Mouse (Mus musculus) kidney, embryonic 14.5 days (tissue): ENCODE measurements around the gene Osbp2. TPM values are rescaled to one million over a fixed set of nuclear protein-coding genes. Genes with fewer than 3 reads are reported as not detected.
A peak's percentile ranks its signal among the peaks of the same experiment; 100 is the strongest.
"Not testable (repeated sequence)": the region's sequence is repeated elsewhere in the genome, so short reads cannot be mapped to it uniquely, and the experiment has no call there.

ENCODE experiments used
- ATAC-seq: fragments of 200-750 bp; cut with Nextera tagmentation; 2 replicates; pipeline ENCODE4 v1.8.0; 2017; ENCODE audit warnings: moderate number of reproducible peaks, mild to moderate bottlenecking, moderate TSS enrichment, moderate library complexity; ENCODE audit not compliant: low FRiP score, low TSS enrichment
- H3K27ac ChIP-seq: fragments of 300-500 bp; sonication (generic); 2 replicates; pipeline ENCODE4 v1.5.1; 2014; ENCODE audit warnings: low read depth, mild to moderate bottlenecking, low read length, moderate library complexity, mixed read lengths
- H3K27me3 ChIP-seq: fragments of 300-500 bp; sonication (generic); 2 replicates; pipeline ENCODE4 v1.6.1; 2014; ENCODE audit warnings: mild to moderate bottlenecking, low read length; ENCODE audit not compliant: control insufficient read depth, insufficient read depth
- H3K36me3 ChIP-seq: fragments of 300-500 bp; sonication (generic); 2 replicates; pipeline ENCODE4 v1.6.1; 2014; ENCODE audit warnings: low read length, mixed read lengths; ENCODE audit not compliant: control insufficient read depth, insufficient read depth
- H3K4me1 ChIP-seq: fragments of 300-500 bp; sonication (generic); 2 replicates; pipeline ENCODE4 v1.6.1; 2014; ENCODE audit warnings: low read length, mixed read lengths; ENCODE audit not compliant: control insufficient read depth, insufficient read depth
- H3K4me2 ChIP-seq: fragments of 300-500 bp; sonication (generic); replicated peaks from 2 replicates; pipeline ENCODE4 v1.6.1; 2014; ENCODE audit warnings: low read depth, mild to moderate bottlenecking, low read length
- H3K4me3 ChIP-seq: fragments of 300-500 bp; sonication (generic); 2 replicates; pipeline ENCODE4 v1.5.1; 2014; ENCODE audit warnings: mild to moderate bottlenecking, low read length
- H3K9ac ChIP-seq: fragments of 300-500 bp; sonication (generic); 2 replicates; pipeline ENCODE4 v1.6.1; 2014; ENCODE audit warnings: low read depth, mild to moderate bottlenecking, low read length, moderate library complexity
- H3K9me3 ChIP-seq: fragments of 300-500 bp; sonication (generic); 2 replicates; pipeline ENCODE4 v1.6.1; 2016; ENCODE audit warnings: low read length; ENCODE audit not compliant: control insufficient read depth
- whole genome bisulfite sequencing: fragments of 180-500 bp; shearing (Covaris S2); extraction: QIAGEN DNeasy Blood & Tissue Kit; methylation state at CpG from one replicate; pipeline ENCODE4 v1.1.7; 2014; 5-methylcytosine and 5-hydroxymethylcytosine counted together
- polyA plus RNA-seq: library from polyadenylated mRNA; unstranded; fragments of >200 nt; fragmentation: Nextera tagmentation; extraction: Ambion mirVana; gene quantifications from 2 replicates; pipeline ENCODE4 v1.2.1, GENCODE M21; 2014

Gene Osbp2
- polyA plus RNA-seq = 0.46 and 0.81 TPM in 2 replicates

DNA sequence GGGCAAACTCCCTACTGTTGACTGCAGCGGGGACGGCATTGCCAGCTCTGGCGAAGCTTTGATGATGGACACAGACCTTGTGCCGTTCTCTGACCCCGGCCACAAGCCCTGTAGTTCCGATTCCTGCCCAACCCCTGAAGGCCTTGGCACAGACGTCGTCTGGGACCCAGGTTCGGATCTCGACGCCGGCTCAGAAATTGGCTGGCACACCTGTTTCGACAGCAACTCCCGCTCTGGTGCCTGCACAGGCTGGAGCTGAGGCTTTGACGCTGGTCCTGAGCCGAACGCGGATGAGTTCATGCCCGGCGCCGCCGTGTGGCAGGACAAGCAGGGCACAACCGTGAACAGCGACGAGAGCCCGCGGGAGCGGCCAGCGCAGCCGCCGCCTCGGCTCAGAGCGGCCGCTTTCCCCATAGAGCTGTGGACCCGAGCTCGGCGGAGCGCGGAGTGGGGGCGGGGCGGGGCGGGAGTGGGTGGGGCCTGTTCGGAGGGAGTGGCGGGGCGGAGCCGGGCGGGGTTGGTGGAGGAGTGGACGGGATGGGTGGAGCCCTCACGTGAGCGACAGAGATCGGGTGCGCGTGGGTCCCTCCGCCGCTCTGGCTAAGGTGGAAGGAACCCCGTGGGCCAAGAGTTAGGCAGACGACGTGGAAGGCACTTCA lies at the start of gene Osbp2:
Osbp2 (minus strand) TSS at position 450 of the 659 bp plus-strand sequence.
- Histone ChIP-seq H3K9me3 (no peaks in the 10 kb centered on the region), H3K27me3 (peaks cover 5% of the 10 kb centered on the region; the same call in 1 of the 2 replicates), H3K36me3 (no peaks in the 10 kb centered on the region), H3K4me1 (peaks cover 8% of the 10 kb centered on the region; the same call in 1 of the 2 replicates), H3K4me3 (peak within 1 kb of the TSS; percentile 46), H3K9ac (peak within 1 kb of the TSS; percentile 47), H3K27ac (no peak within 1 kb of the TSS), H3K4me2 (peak within 1 kb of the TSS; percentile 81)
- peak; percentile 97 for ATAC-seq
- WGBS = 5% methylated on average over 49 of the region's 58 CpGs

DNA sequence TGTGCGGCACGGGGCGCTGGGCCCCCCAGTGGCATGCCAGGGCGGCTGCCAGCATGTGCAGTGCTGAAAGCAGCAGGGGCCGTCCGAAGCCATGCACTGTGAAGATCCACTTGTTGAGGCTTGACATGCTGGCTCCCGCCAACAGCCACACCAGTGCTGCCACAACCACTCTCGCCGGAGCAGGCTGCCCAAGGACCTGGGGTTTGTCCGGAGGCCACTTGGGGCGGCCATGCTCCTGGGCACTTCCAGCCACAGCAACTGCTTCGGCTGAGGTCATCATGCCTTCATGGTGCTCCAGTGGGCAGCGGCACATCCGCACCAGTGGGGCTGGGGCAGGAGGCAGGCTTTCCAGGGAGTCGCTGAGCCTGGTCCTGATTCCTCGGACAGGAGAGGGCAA lies 49.2 kb upstream of the Osbp2 start:
- Histone ChIP-seq H3K4me2 (peak overlapping the region; percentile 96), H3K27me3 (peaks cover 5% of the 10 kb centered on the region), H3K4me3 (peak overlapping the region; percentile 59), H3K4me1 (peaks cover 18% of the 10 kb centered on the region), H3K9ac (peak overlapping the region; percentile 58), H3K27ac (no peak overlapping the region), H3K36me3 (no peaks in the 10 kb centered on the region), H3K9me3 (no peaks in the 10 kb centered on the region)
- ATAC-seq = no peak; the same call in 1 of the 2 replicates
- WGBS = 5% methylated on average over 16 of the region's 16 CpGs

DNA sequence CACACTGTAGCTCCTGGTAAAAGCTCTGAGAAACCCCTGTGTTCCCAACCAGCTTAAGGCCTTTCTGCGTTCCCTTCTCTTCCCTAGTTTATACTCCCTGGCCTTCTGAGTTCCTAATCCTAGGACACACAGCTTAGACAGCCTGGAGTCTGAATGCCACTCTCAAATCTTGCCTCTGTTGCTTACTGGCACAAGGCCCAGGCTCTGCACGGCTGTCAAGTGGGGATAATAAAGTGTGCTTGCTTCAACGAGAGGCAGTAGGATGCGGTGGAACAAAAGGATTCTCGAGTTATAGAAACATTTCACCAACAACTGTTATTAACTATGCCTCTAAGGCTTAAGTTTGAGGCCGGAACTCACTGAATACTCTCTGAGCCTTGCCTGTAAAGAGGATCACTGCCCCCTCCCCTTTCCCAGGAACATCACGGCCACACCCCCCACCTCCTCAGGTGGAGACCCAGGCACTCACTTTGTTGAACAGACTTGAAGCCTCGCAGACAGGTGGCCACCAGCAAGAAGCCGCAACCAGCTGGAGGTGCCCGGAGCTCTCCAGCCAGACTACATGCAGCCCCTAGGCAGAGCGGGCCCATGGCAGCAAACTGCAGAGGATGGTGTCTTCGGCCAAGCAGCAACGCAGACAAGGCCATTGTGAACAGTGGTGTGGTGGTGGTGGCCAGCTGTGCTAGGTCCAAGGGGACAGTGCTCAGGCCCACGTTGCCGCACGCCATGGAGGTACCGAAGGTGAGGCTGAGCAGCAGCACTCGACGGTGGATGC lies 48.6 kb upstream of the Osbp2 start:
- ATAC-seq = no peak; the same call in 1 of the 2 replicates
- H3K27me3 ChIP-seq = peaks cover 5% of the 10 kb centered on the region
- no peak overlapping the region for H3K27ac ChIP-seq

DNA sequence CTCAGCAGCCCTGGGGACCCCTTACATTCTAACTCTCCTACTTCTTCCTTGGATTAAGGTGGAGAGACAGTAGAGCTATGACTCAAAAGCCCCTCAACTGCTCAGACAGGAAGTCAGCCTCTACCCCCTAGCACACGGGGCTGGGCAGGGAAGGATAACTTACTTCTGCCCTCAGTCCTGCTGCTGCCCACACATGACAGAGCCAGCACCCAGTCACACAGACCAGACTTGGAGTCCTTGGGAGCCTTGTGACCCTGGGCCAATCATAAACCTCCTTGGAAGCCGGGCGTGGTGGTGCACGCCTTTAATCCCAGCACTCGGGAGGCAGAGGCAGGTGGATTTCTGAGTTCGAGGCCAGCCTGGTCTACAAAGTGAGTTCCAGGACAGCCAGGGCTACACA lies 47.7 kb upstream of the Osbp2 start:
- H3K9ac ChIP-seq, H3K27me3 ChIP-seq, H3K4me3 ChIP-seq, H3K27ac ChIP-seq, ATAC-seq, H3K4me2 ChIP-seq, H3K36me3 ChIP-seq, H3K9me3 ChIP-seq: not testable (repeated sequence)
- 88% methylated on average over 5 of the region's 6 CpGs for WGBS
- peaks cover 18% of the 10 kb centered on the region for H3K4me1 ChIP-seq

More for the DNA sequence above, 48.6 kb upstream of the Osbp2 start:
- peak overlapping the region; percentile 58 for H3K9ac ChIP-seq
- WGBS = 21% methylated on average over 19 of the region's 19 CpGs
- H3K36me3 ChIP-seq = no peaks in the 10 kb centered on the region
- peak overlapping the region; percentile 59 for H3K4me3 ChIP-seq
- H3K4me1 ChIP-seq = peaks cover 18% of the 10 kb centered on the region
- H3K9me3 ChIP-seq = no peaks in the 10 kb centered on the region
- H3K4me2 ChIP-seq = peak overlapping the region; percentile 96

DNA sequence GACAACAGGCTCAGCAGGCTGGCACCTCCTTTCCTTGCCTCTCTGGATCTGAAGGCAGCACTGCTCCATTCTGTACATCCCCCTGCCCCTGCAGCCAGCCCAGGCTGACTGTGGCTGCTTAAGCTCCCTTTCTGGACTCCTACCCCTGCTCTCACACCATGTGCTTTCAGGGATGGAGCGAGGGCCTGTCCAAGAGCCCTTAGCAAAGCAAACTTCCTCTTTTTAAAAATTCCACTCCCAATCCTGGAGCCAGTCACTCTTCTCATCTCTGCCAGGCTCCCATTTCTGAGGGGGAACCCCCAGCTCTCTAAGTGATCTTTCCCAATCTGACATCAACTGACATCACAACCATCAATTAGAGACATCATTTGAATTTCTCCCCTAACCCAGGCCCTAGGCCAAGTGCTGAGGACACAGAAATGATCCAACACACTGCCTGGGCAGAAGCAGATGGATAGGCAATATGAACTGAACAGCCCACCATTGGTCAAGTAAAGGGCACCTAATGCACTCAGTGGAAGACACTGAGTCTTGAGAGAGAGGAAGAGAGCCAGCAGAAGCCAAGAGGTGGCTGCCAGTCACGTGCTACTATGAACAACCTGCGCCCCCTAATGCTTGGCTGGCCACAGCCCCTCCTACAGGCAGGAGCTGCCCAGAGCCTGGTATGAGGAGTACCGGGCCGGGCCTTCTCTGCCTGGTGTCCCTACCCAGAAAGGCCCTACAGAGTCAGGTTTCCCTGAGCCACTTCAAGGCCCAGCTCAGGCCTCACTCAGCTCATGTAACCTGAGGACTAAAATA lies 47.0 kb upstream of the Osbp2 start:
- H3K36me3 ChIP-seq = no peaks in the 10 kb centered on the region
- ATAC-seq = no peak
- WGBS = 54% methylated on average over 5 of the region's 5 CpGs
- peak overlapping the region; percentile 12; the same call in 1 of the 2 replicates for H3K9ac ChIP-seq
- no peaks in the 10 kb centered on the region for H3K9me3 ChIP-seq
- H3K4me2 ChIP-seq = no peak overlapping the region; the same call in 1 of the 2 replicates
- H3K4me3 ChIP-seq = no peak overlapping the region
- no peak overlapping the region for H3K27ac ChIP-seq
- H3K27me3 ChIP-seq = peaks cover 5% of the 10 kb centered on the region
- peaks cover 18% of the 10 kb centered on the region for H3K4me1 ChIP-seq

DNA sequence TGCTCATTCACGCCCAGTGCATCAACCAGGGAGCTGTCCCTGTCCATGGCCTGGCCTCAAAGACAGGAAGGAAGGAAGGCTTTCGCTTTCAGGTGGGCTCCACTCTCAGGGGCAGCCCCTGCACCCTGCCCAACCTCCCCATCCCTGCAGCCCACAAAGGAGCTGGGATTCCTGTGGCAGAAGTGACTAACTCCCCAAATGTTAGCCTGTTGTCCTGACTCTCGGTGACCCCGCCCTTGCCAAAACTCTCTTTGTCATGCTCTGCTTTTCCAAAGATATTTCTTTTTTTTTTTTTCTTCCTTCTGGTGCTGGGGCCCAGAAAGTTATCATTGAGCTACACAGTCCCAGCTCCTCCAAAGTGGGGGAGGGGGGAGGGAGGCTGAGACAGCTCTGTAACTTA lies 45.5 kb upstream of the Osbp2 start:
- H3K27ac ChIP-seq = no peak overlapping the region
- H3K4me3 ChIP-seq = no peak overlapping the region
- H3K36me3 ChIP-seq = no peaks in the 10 kb centered on the region
- no peak for ATAC-seq
- H3K4me1 ChIP-seq = peaks cover 18% of the 10 kb centered on the region
- WGBS = 95% methylated on average over 4 of the region's 4 CpGs
- no peak overlapping the region for H3K4me2 ChIP-seq
- H3K27me3 ChIP-seq = peaks cover 5% of the 10 kb centered on the region
- no peak overlapping the region for H3K9ac ChIP-seq
- no peaks in the 10 kb centered on the region for H3K9me3 ChIP-seq

DNA sequence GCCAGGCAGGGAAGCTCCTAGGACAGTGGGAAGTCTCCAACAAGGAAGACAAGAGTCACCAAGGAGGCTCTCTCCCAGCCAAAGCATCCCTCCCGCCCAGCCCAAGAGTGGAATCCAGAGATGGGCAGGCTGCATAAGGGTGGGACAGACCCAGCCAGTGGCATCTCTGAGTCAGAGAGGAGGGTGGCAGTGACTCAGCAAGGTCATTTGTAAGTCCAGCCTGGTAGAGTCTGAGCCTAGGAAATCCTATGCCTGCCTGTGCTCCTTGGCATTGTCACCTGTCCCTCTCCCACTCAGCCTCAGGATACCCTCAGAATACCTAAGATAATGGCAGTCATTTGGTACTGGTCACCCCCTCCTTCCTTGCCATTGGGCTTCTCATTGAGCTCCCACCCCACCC lies 41.7 kb upstream of the Osbp2 start:
- Histone ChIP-seq H3K4me2 (no peak overlapping the region), H3K9me3 (no peaks in the 10 kb centered on the region), H3K27me3 (no peaks in the 10 kb centered on the region), H3K36me3 (no peaks in the 10 kb centered on the region), H3K4me3 (no peak overlapping the region), H3K9ac (no peak overlapping the region), H3K27ac (no peak overlapping the region), H3K4me1 (no peaks in the 10 kb centered on the region)
- WGBS = 77% methylated on average over 1 of the region's 1 CpGs
- ATAC-seq = no peak

DNA sequence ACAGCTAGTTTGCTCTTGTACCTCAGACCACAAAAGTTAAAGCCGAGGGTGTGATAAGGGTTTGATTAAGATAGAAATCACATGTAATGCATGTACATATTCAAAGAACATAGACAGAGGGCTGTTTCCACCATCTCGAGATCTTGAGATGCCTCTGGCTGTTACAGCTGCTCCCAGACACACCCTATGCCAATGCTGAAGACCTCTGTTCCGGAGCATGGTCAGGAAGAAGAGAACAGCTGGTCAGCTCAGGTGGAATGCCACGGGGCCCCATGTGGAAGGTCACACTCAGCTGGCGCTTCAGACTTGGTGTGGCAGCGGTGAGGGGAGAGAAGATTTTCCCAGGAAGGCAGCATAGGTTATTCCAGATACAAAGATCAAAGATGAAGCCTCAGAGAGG lies 41.0 kb upstream of the Osbp2 start:
- Histone ChIP-seq H3K4me3 (no peak overlapping the region), H3K27me3 (no peaks in the 10 kb centered on the region), H3K9ac (no peak overlapping the region), H3K36me3 (no peaks in the 10 kb centered on the region), H3K4me1 (no peaks in the 10 kb centered on the region), H3K27ac (no peak overlapping the region), H3K9me3 (no peaks in the 10 kb centered on the region), H3K4me2 (no peak overlapping the region)
- ATAC-seq = no peak
- WGBS = 75% methylated on average over 6 of the region's 6 CpGs
